Mouse (Mus musculus) ES-E14 (cell line): ENCODE results near the gene Gtdc1. TPM values are rescaled to one million over a fixed set of nuclear protein-coding genes. Genes with fewer than 3 reads are reported as not detected.

ENCODE experiments used
- DNase-seq: peaks from one replicate; pipeline ENCODE4 v3.0.0-alpha.2; 2013; ENCODE audit warnings: low read depth, low spot score
- H3K27ac ChIP-seq: 2 replicates; pipeline ENCODE4 v1.5.1; 2012; ENCODE audit warnings: low read depth, mild to moderate bottlenecking, low read length, moderate library complexity, mixed read lengths; ENCODE audit not compliant: poor library complexity, insufficient read depth, severe bottlenecking
- H3K36me3 ChIP-seq: 2 replicates; pipeline ENCODE4 v1.6.1; 2012; ENCODE audit warnings: mild to moderate bottlenecking, low read length, moderate library complexity, mixed read lengths; ENCODE audit not compliant: control insufficient read depth, poor library complexity, insufficient read depth, severe bottlenecking
- H3K4me1 ChIP-seq, 2 experiments: fragments of 150-350 bp in 1 of 2; sonication (generic) in 1 of 2; 2 replicates each; pipeline ENCODE4 v1.6.1; 2012; ENCODE audit warnings: low read length in 2 of 2, mild to moderate bottlenecking in 1 of 2, mixed read lengths in 1 of 2; ENCODE audit not compliant: control insufficient read depth in 2 of 2, insufficient read depth in 2 of 2, poor library complexity in 1 of 2
- H3K4me3 ChIP-seq, 2 experiments: fragments of 150-350 bp in 1 of 2; sonication (generic) in 1 of 2; 2 replicates each; pipeline ENCODE4 v1.5.1; 2012; ENCODE audit warnings: low read length in 2 of 2, low read depth in 1 of 2, mild to moderate bottlenecking in 1 of 2, mixed read lengths in 1 of 2; ENCODE audit not compliant: insufficient read depth in 1 of 2, poor library complexity in 1 of 2, severe bottlenecking in 1 of 2
- H3K9ac ChIP-seq: 2 replicates; pipeline ENCODE4 v1.6.1; 2012; ENCODE audit warnings: low read depth, mild to moderate bottlenecking, low read length, mixed read lengths; ENCODE audit not compliant: poor library complexity, insufficient read depth, severe bottlenecking
- H3K9me3 ChIP-seq: fragments of 150-350 bp; sonication (generic); 2 replicates; pipeline ENCODE4 v1.6.1; 2012; ENCODE audit warnings: low read depth, mild to moderate bottlenecking, low read length; ENCODE audit not compliant: control insufficient read depth, insufficient read depth
- CHD2 ChIP-seq: IDR thresholded peaks from 2 replicates; pipeline ENCODE4 v1.6.1; 2014; ENCODE audit warnings: mild to moderate bottlenecking, low read depth, low read length, inconsistent platforms
- HCFC1 ChIP-seq: IDR thresholded peaks from 2 replicates; pipeline ENCODE4 v1.6.1; 2012; ENCODE audit warnings: low read length, inconsistent platforms, borderline replicate concordance; ENCODE audit not compliant: insufficient read depth
- MAFK ChIP-seq: IDR thresholded peaks from 2 replicates; pipeline ENCODE4 v1.6.1; 2014; ENCODE audit warnings: mild to moderate bottlenecking, low read depth, low read length, inconsistent platforms; ENCODE audit not compliant: insufficient read depth
- ZC3H11A ChIP-seq: IDR thresholded peaks from 2 replicates; pipeline ENCODE4 v1.6.1; 2012; ENCODE audit warnings: low read depth, mild to moderate bottlenecking, inconsistent platforms, low read length, borderline replicate concordance
- ZNF384 ChIP-seq: IDR thresholded peaks from 2 replicates; pipeline ENCODE4 v1.6.1; 2012; ENCODE audit warnings: low read depth, low read length, inconsistent platforms
- in situ Hi-C, 2 experiments: fragments of 600-800 bp; cut with MboI; formaldehyde crosslinking; loops; one replicate each; pipeline ENCODE4 v1.15.1; 2025; ENCODE audit warnings: low sequenced_read_pairs in 2 of 2, inconsistent platforms in 1 of 2; ENCODE audit not compliant: unreplicated experiment in 2 of 2
- total RNA-seq: library from RNA; depleted of rRNA; stranded (reverse); fragments of 300-350 nt; gene quantifications from 2 replicates; pipeline ENCODE4 v1.2.3, GENCODE M21; 2012

Gtdc1 gene
- total RNA-seq, 1 experiment = 11.2 TPM

DNA sequence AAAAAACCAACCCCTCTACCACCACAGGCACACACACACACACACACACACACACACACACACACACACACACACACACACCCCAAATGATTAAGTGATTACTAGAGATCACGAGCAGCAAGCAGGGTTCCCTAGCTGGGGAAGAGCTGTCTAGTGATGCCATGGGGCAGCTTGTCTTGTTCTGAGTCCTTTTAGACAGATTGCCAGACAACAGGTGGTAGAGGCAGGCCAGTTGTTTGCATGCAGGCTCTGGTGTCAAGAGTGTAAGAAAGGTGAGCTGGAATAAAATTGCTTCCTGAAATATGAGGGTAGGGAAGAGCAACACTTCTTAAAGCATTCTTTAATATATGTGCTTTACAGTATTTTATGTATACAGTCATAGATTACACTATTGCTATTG lies 333.2 kb downstream of the Gtdc1 start:
- H3K9me3 ChIP-seq = no peaks in the 10 kb centered on the region
- in situ Hi-C loops = no loop called here
- H3K9ac ChIP-seq = no peak overlapping the region
- no peaks in the 10 kb centered on the region for H3K36me3 ChIP-seq
- TF ChIP-seq MAFK (no peak), ZNF384 (no peak), HCFC1 (no peak), CHD2 (no peak), ZC3H11A (no peak)
- DNase-seq = no peak
- no peak overlapping the region for H3K4me3 ChIP-seq
- H3K4me1 ChIP-seq = no peaks in the 10 kb centered on the region
- no peak overlapping the region for H3K27ac ChIP-seq

- Histone ChIP-seq H3K36me3 (no peaks in the 10 kb centered on the region), H3K9me3 (no peaks in the 10 kb centered on the region), H3K4me1 (no peaks in the 10 kb centered on the region), H3K27ac (no peak overlapping the region), H3K9ac (no peak overlapping the region), H3K4me3 (no peak overlapping the region)
- no peak for DNase-seq
- TF ChIP-seq HCFC1 (no peak), CHD2 (no peak), ZNF384 (no peak), ZC3H11A (no peak), MAFK (no peak)
- in situ Hi-C loops = no loop called here
Measured at GRCm38 (mm10) chr2:44590881-44591280, 336.6 kb downstream of the Gtdc1 start.

DNA sequence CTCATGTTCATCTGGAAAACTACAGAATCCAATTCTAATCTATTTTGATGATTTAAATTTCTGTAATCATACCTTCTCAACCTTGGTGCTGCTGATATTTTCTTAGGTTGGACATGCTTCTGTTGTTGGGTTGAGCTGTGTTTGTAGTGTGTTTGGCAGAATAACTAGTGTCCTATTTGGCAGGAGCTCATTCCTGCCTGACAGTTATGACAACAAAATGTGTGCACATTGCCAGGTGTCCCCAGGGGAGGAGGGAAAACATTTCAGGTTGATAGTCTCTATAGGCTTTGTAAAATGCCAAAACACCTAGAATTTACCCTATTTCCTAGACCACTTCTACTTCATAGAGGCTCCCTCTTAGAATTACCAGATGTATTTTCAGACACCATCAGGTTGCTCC lies 343.4 kb downstream of the Gtdc1 start:
- H3K36me3 ChIP-seq = no peaks in the 10 kb centered on the region
- H3K4me1 ChIP-seq = no peaks in the 10 kb centered on the region
- H3K4me3 ChIP-seq = no peak overlapping the region
- no peaks in the 10 kb centered on the region for H3K9me3 ChIP-seq
- H3K9ac ChIP-seq = no peak overlapping the region
- TF ChIP-seq MAFK (no peak), ZC3H11A (no peak), CHD2 (no peak), ZNF384 (no peak), HCFC1 (no peak)
- no peak overlapping the region for H3K27ac ChIP-seq
- no peak for DNase-seq
- in situ Hi-C loops = no loop called here

GRCm38 (mm10) chr2:44583491-44583890 lies 344.0 kb downstream of the Gtdc1 start:
- Histone ChIP-seq H3K4me1 (no peaks in the 10 kb centered on the region), H3K9ac (no peak overlapping the region), H3K4me3 (no peak overlapping the region), H3K27ac (no peak overlapping the region), H3K36me3 (no peaks in the 10 kb centered on the region), H3K9me3 (no peaks in the 10 kb centered on the region)
- TF ChIP-seq MAFK (no peak), ZC3H11A (no peak), CHD2 (no peak), ZNF384 (no peak), HCFC1 (no peak)
- no peak for DNase-seq
- in situ Hi-C loops = no loop called here

GRCm38 (mm10) chr2:44571810-44572209 lies 355.6 kb downstream of the Gtdc1 start:
- Histone ChIP-seq H3K4me3 (no peak overlapping the region), H3K36me3 (no peaks in the 10 kb centered on the region), H3K9me3 (no peaks in the 10 kb centered on the region), H3K27ac (no peak overlapping the region), H3K4me1 (no peaks in the 10 kb centered on the region; a peak in 1 of 4 replicates), H3K9ac (no peak overlapping the region)
- TF ChIP-seq ZC3H11A (no peak), HCFC1 (no peak), CHD2 (no peak), ZNF384 (no peak), MAFK (no peak)
- in situ Hi-C loops = no loop called here
- no peak for DNase-seq
